Mouse (Mus musculus): ENCODE results near the gene Aspm.

The Aspm gene

DNA sequence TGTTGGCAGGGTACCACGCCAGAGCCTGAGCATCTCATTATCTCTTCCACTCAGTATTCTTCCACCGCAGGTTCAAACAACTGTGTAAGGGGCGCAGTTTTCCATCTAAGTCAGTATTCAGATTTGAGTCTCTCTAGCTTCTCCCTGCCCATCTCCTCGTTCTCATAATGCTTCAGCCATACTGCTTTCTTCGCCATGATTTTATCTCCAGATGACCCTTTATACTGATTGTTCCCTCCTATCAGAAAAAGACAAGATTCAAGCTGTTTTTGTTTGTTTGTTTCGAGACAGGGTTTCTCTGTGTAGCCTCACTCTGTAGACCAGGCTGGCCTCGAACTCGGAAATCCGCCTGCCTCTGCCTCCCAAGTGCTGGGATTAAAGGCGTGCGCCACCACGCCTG lies 60.0 kb downstream of the Aspm start:
- no peak for DNase-seq
